Mouse (Mus musculus) Patski (cell line): ENCODE measurements around the gene Hist1h4m. TPM values are rescaled to one million over a fixed set of nuclear protein-coding genes. Genes with fewer than 3 reads are reported as not detected.
A peak's percentile ranks its signal among the peaks of the same experiment; 100 is the strongest.
"Not testable (repeated sequence)": the region's sequence is repeated elsewhere in the genome, so short reads cannot be mapped to it uniquely, and the experiment has no call there.

ENCODE experiments used
- ATAC-seq: fragments of 100-300 bp; one replicate; pipeline ENCODE4 v1.8.0; 2021
- CTCF ChIA-PET: fragments of 350-600 bp; sonication (Branson Sonifier 250); formaldehyde crosslinking; loops from one replicate; lab custom pipeline; 2022; ENCODE audit warnings: inconsistent platforms; lab: Charles Lee
- POLR2A ChIA-PET: fragments of 350-600 bp; sonication (Branson Sonifier 250); formaldehyde crosslinking; loops from one replicate; lab custom pipeline; 2022; ENCODE audit warnings: antibody characterized with exemption, inconsistent platforms; lab: Charles Lee
- DNase-seq: peaks from one replicate; pipeline ENCODE4 v3.0.0-alpha.2; 2011; ENCODE audit warnings: low read depth, low spot score
- H3K27me3 ChIP-seq: fragments of 371-371 bp; one replicate; pipeline ENCODE4 v1.5.1; 2021
- CTCF ChIP-seq: fragments of 100-300 bp; IDR thresholded peaks from one replicate; pipeline ENCODE4 v1.5.1; 2021
- in situ Hi-C: fragments of 300-500 bp; cut with MboI; formaldehyde crosslinking; loops from 3 replicates; pipeline ENCODE4 v1.11.1; 2018; ENCODE audit warnings: low pct_unique_long_range_greater_than_20kb, mixed read lengths
- polyA plus RNA-seq: library from polyadenylated mRNA; unstranded; gene quantifications from one replicate; pipeline ENCODE4 v1.2.3, GENCODE M21; 2021

Hist1h4m gene
- polyA plus RNA-seq, 1 experiment from 2014 or later = 1.0 TPM

GRCm38 (mm10) chr13:21784311-21784710 lies 27.2 kb upstream of the Hist1h4m start:
- no peaks in the 10 kb centered on the region for H3K27me3 ChIP-seq
- no peak for TF ChIP-seq CTCF
- in situ Hi-C loops = loop anchor here (25.0 kb wide), 1 partner anchor 1978 kb away; the partner anchor contains the start of genes Hist1h1a, Hist1h2ab, Hist1h3a and Hist1h3b
- CTCF ChIA-PET = no interaction called here
- no peak for ATAC-seq
- POLR2A ChIA-PET = interaction anchor here (0.9 kb wide), 1 partner anchor 31 kb away, joined by 4 read pairs; the partner anchor contains the start of genes Hist1h2ak and Hist1h2bn
- no peak for DNase-seq

DNA sequence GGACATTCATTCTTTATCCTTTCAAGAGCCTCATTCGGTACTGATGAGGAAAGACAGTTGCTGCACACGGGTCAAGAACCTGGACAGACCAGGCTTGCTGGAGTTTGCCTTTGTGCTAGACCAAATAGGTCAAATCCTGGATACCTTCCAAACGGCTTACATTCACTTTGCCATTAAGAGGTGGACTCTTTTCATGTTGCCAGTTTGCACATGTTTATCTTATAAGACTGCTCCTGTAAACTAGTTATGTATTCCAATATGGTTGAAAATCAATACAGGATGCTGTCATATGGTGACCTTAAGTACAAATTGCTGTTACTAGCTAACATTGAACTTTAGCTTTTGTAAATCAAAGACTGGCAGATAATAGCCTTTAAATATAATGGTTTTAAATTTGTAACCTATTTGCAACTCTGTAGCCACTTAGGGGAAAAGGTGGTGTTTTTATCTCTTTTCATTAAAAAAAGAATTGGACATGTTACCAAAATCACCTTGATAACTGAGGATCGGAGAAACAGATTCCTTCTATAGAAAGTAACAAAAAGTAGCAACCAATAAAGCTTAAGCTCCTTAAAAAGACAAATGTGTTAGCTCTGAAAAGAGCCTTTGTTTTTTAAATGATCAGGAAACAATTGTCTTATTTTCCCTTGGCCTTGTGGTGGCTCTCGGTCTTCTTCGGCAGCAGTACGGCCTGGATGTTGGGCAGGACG lies 25.2 kb upstream of the Hist1h4m start:
- ChIA-PET CTCF (no interaction called here), POLR2A (no interaction called here)
- H3K27me3 ChIP-seq = no peaks in the 10 kb centered on the region
- no peak for ATAC-seq
- no peak for DNase-seq
- in situ Hi-C loops = loop anchor here (25.0 kb wide), 1 partner anchor 1976 kb away; the partner anchor contains the start of genes Hist1h1a, Hist1h2ab, Hist1h3a and Hist1h3b
- no peak for TF ChIP-seq CTCF

- in situ Hi-C loops = loop anchor here (25.0 kb wide), 1 partner anchor 1975 kb away; the partner anchor contains the start of genes Hist1h1a, Hist1h2ab, Hist1h3a and Hist1h3b
- CTCF ChIA-PET, H3K27me3 ChIP-seq: not testable (repeated sequence)
- POLR2A ChIA-PET = interaction anchor here (1.1 kb wide), 1 partner anchor 1754 kb away, joined by 3 read pairs; no protein-coding TSS in a partner anchor
- peak; percentile 99 for DNase-seq
- ATAC-seq = peak; percentile 91
Measured at GRCm38 (mm10) chr13:21786899-21787629, 24.5 kb upstream of the Hist1h4m start, which contains the start of the genes Hist1h2an and Hist1h2bp. Gene Hist1h2an (minus strand): TSS chr13:21787218. Gene Hist1h2bp (plus strand): TSS chr13:21787461.

DNA sequence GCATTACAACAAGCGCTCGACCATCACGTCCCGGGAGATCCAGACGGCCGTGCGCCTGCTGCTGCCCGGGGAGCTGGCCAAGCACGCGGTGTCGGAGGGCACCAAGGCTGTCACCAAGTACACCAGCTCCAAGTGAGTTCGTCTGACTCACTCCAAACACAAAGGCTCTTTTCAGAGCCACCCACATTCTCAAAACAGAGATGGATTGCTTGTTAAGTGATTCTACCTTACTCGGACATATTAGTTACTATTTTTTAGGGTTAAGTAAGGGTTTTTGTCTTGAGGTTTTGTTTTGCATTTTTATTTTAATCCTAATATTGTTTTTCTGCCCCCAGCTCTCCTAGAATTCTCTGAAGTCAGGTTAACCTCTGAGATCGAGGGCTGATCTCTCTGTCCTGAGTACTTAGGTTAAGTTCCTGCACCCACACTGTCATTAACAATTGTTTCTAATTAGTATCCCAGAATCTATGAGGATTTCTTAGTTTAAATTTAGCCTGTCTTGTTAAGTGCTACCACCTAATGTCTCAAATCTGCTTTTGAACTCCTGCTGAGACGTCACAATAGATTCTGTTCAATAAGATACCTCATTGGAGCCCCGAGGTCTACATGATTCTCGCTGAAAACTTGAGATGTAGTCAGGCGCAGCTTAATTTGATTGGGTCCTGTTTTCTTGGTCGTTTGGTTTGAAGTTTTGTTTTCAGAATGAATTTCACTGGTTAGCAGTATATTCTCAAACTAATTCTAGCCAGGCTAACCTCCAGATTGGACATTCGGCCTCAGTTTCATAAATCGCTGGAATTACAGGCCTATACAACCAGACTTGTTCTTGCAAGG lies 23.6 kb upstream of the Hist1h4m start:
- peak; percentile 18 for ATAC-seq
- DNase-seq = no peak
- H3K27me3 ChIP-seq = no peaks in the 10 kb centered on the region
- in situ Hi-C loops = loop anchor here (25.0 kb wide), 1 partner anchor 1974 kb away; the partner anchor contains the start of genes Hist1h1a, Hist1h2ab, Hist1h3a and Hist1h3b
- no peak for TF ChIP-seq CTCF
- POLR2A ChIA-PET = interaction anchor here (1.1 kb wide), 1 partner anchor 1754 kb away, joined by 3 read pairs; no protein-coding TSS in a partner anchor
- CTCF ChIA-PET = no interaction called here

- ChIA-PET CTCF (no interaction called here), POLR2A (no interaction called here)
- in situ Hi-C loops = loop anchor here (25.0 kb wide), 1 partner anchor 1972 kb away; the partner anchor contains the start of genes Hist1h1a, Hist1h2ab, Hist1h3a and Hist1h3b
- ATAC-seq (no peak), DNase-seq (no peak)
- no peak for TF ChIP-seq CTCF
- no peaks in the 10 kb centered on the region for H3K27me3 ChIP-seq
Measured at GRCm38 (mm10) chr13:21789925-21790324, 21.6 kb upstream of the Hist1h4m start.

DNA sequence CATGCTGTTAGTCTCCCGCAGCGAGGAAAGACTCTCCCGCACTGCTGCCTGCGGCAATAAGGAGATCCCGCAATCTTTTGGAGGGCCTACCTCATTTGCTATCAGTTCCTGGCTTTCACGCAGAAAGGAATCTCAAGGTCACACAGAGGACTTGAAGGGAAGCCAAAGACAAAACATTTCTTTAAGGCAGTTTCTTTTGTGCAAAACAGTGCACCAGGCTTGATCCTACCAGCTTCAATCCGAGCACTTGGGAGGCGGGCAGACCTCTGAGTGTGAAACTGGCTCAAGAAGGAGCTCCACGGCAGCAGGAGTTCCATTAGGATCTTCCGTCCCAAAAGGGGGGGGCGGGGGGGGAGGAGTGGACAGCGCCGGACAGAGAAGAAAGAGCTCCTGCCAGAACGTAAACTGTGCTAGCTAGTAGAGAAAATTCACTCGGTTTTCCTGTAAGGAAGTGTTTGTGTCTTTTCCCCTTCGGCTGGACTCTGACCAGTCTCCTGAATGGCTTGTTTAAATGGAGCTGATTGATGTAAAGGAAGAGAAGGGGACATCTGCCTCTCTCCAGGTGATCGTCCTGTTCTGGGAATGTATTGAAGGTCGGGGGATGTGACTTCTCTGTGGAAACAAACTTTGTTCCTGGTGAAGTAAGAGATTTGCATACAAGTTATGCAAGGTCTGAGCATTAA lies 20.8 kb upstream of the Hist1h4m start:
- DNase-seq (no peak), ATAC-seq (no peak)
- in situ Hi-C loops = loop anchor here (25.0 kb wide), 1 partner anchor 1972 kb away; the partner anchor contains the start of genes Hist1h1a, Hist1h2ab, Hist1h3a and Hist1h3b
- ChIA-PET CTCF (no interaction called here), POLR2A (no interaction called here)
- H3K27me3 ChIP-seq = no peaks in the 10 kb centered on the region
- TF ChIP-seq CTCF = no peak

DNA sequence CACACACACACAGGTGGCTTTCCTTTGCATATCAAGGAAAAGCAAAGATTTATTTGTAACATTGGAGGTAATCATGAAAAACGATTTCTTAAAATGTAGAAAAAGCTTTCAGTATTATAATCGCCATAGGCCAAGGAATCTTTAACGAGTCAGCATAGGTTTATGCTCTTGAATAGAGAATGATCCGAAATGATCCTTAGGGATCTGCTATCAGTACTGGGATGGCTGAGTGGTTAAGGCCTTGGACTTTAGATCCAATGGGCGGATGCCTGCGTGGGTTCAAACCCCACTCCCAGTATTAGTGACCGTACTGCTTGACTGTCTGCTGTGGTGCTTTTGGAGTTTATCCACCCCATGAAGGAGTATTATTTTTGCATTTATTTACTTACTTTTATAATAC lies 16.0 kb upstream of the Hist1h4m start:
- TF ChIP-seq CTCF = no peak
- POLR2A ChIA-PET = no interaction called here
- DNase-seq (no peak), ATAC-seq (no peak)
- in situ Hi-C loops = loop anchor here (25.0 kb wide), 1 partner anchor 1967 kb away; the partner anchor contains the start of genes Hist1h1a, Hist1h2ab, Hist1h3a and Hist1h3b
- CTCF ChIA-PET = no interaction called here
- H3K27me3 ChIP-seq = no peaks in the 10 kb centered on the region

DNA sequence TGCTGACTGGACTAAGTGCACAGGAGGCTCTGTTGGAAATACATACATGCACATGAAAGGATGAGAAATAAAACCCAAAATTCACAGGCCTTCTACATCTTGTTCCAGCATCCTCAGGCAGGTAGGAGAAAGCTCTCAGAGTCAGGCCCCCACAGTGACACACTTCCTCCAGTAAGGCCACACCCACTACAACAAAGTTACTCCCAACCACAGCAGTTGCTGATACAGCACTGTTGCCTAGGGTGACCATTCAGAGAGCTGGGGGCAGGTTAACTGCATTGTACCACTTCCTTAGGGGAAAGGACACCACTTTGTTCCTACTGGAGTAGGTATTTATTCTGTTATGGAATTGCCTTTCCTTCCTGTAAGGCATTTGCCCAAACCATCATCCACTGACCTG lies 14.4 kb upstream of the Hist1h4m start:
- CTCF ChIA-PET = not testable (repeated sequence)

GRCm38 (mm10) chr13:21803058-21803457 lies 8.5 kb upstream of the Hist1h4m start:
- H3K27me3 ChIP-seq, POLR2A ChIA-PET, DNase-seq, CTCF ChIA-PET, in situ Hi-C loops: not testable (repeated sequence)
- ATAC-seq = peak; percentile 78

More for the DNA sequence above, 14.4 kb upstream of the Hist1h4m start:
- DNase-seq, POLR2A ChIA-PET, H3K27me3 ChIP-seq: not testable (repeated sequence)
- in situ Hi-C loops = loop anchor here (25.0 kb wide), 1 partner anchor 1965 kb away; the partner anchor contains the start of genes Hist1h1a, Hist1h2ab, Hist1h3a and Hist1h3b
- ATAC-seq = peak; percentile 26

- POLR2A ChIA-PET, in situ Hi-C loops, H3K27me3 ChIP-seq, DNase-seq, CTCF ChIA-PET: not testable (repeated sequence)
- ATAC-seq = peak; percentile 97
Measured at GRCm38 (mm10) chr13:21810073-21810472, 1.5 kb upstream of the Hist1h4m start, which contains the start of the genes Hist1h2bq and Hist1h2ao. Gene Hist1h2bq (minus strand): TSS chr13:21810197. Gene Hist1h2ao (plus strand): TSS chr13:21810465.

- H3K27me3 ChIP-seq, ATAC-seq, DNase-seq, in situ Hi-C loops, CTCF ChIA-PET, POLR2A ChIA-PET: not testable (repeated sequence)
Measured at GRCm38 (mm10) chr13:21811074-21811473, 472 bp upstream of the Hist1h4m start.

DNA sequence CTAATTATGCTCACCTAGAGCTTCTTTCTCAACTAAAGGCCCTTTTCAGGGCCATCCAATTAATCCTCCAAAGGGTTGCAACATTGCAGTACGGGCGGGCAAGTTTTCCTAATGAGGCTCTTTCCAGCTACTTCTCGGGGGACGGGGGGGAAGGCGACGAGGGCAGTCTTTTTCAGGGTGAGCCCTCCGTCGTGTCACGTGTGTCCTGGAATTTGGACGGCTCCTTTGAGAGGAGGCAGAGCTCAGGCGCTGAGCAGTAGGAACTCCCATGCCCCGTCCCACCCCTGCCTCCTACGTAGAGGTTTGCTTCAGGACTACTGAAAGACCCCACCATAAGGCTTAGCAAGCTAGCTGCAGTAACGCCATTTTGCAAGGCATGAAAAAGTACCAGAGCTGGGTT lies 546 bp downstream of the Hist1h4m start:
- ATAC-seq, CTCF ChIA-PET, POLR2A ChIA-PET: not testable (repeated sequence)

More for the DNA sequence above, 546 bp downstream of the Hist1h4m start:
- in situ Hi-C loops, H3K27me3 ChIP-seq, DNase-seq: not testable (repeated sequence)
